Mouse (Mus musculus): ENCODE data around the gene Med9. TPM values are rescaled to one million over a fixed set of nuclear protein-coding genes. Genes with fewer than 3 reads are reported as not detected.
"Not testable (repeated sequence)": the region's sequence is repeated elsewhere in the genome, so short reads cannot be mapped to it uniquely, and the experiment has no call there.

Med9 gene
- total and polyA plus RNA-seq, 3 experiments: 35.5 to 43.3 (median 41.6) TPM

- peaks cover 5% of the 10 kb centered on the region for H3K9me3 ChIP-seq (replicated peaks; ENCODE audit: low read length)
- no peak overlapping the region for H3K4me2 ChIP-seq (ENCODE audit: insufficient read depth, low read depth, poor library complexity, severe bottlenecking)
- DNase-seq (ENCODE audit: extremely low read depth): no peak
- H3K79me2 ChIP-seq (replicated peaks; ENCODE audit: control insufficient read depth, extremely low read depth, insufficient read depth, poor library complexity, severe bottlenecking): no peaks in the 10 kb centered on the region
- H3K4me1 ChIP-seq (ENCODE audit: control insufficient read depth in 1 of 2, insufficient read depth in 2 of 2): peaks cover 0 to 14% of the 10 kb centered on the region in 2 experiments; a peak in 2 of 4 replicates
- peaks cover 32% of the 10 kb centered on the region for H3K27me3 ChIP-seq (replicated peaks)
- in situ Hi-C loops (cut with MboI; ENCODE audit: low pct_ligation_motif_present, low pct_unique_long_range_greater_than_20kb, low sequenced_read_pairs) (no loop called here), dilution Hi-C loops (cut with MboI; ENCODE audit: extremely low pct_ligation_motif_present, extremely low pct_unique_long_range_greater_than_20kb, low sequenced_read_pairs) (no loop called here)
- H3K9ac ChIP-seq (ENCODE audit: insufficient read depth, low read depth): no peak overlapping the region
- H3K4me3 ChIP-seq (replicated peaks in 1 of 3; ENCODE audit: low read depth in 2 of 3, low read length in 2 of 3, poor library complexity in 1 of 3): no peak overlapping the region
- TF ChIP-seq CHD1 (IDR thresholded peaks at IDR 0.05; ENCODE audit: low read depth, low read length) (no peak), ZNF384 (IDR thresholded peaks at IDR 0.05; ENCODE audit: low read depth, low read length) (peak; percentile 70)
- no peaks in the 10 kb centered on the region for H3K36me3 ChIP-seq (replicated peaks in 1 of 2; ENCODE audit: control insufficient read depth in 1 of 2, insufficient read depth in 1 of 2, low read length in 1 of 2)
- H3K27ac ChIP-seq (ENCODE audit: insufficient read depth, low read depth): no peak overlapping the region
These were observed 6.6 kb upstream of the Med9 start for GRCm38 (mm10) chr11:59941391-59941790.

- TF ChIP-seq CTCF (conservative IDR thresholded peaks at IDR 0.05 in 1 of 2, IDR thresholded peaks at IDR 0.05 in 1 of 2; ENCODE audit: low read depth in 2 of 2, low read length in 2 of 2): 0 out of 4 replicates have a peak, but pooled peaks of 1 of the 2 experiments have one; percentile 3
- TF ChIP-seq ZNF384 (IDR thresholded peaks at IDR 0.05; ENCODE audit: low read depth, low read length): peak; percentile 60
- dilution Hi-C loops (cut with MboI; ENCODE audit: extremely low pct_ligation_motif_present, extremely low pct_unique_long_range_greater_than_20kb, low sequenced_read_pairs): not testable (repeated sequence)
These were observed 3.2 kb upstream of the Med9 start for GRCm38 (mm10) chr11:59944855-59945254.

GRCm38 (mm10) chr11:59948401-59948767, 378 bp downstream of the Med9 start:
- Histone ChIP-seq H3K4me3 (replicated peaks in 1 of 3; ENCODE audit: low read depth in 2 of 3, low read length in 2 of 3, poor library complexity in 1 of 3) (peak overlapping the region; percentile 71 to 99 (median 88)), H3K79me2 (replicated peaks; ENCODE audit: control insufficient read depth, extremely low read depth, insufficient read depth, poor library complexity, severe bottlenecking) (peaks cover 17% of the 10 kb centered on the region), H3K9ac (ENCODE audit: insufficient read depth, low read depth) (peak overlapping the region; percentile 79), H3K4me2 (ENCODE audit: insufficient read depth, low read depth, poor library complexity, severe bottlenecking) (peak overlapping the region; percentile 99), H3K4me1 (ENCODE audit: control insufficient read depth in 1 of 2, insufficient read depth in 2 of 2) (peaks cover 4 to 45% of the 10 kb centered on the region in 2 experiments; a peak in 3 of 4 replicates), H3K9me3 (replicated peaks; ENCODE audit: low read length) (no peaks in the 10 kb centered on the region), H3K36me3 (replicated peaks in 1 of 2; ENCODE audit: control insufficient read depth in 1 of 2, insufficient read depth in 1 of 2, low read length in 1 of 2) (peaks cover 0 to 35% of the 10 kb centered on the region in 2 experiments), H3K27me3 (replicated peaks) (peaks cover 3% of the 10 kb centered on the region), H3K27ac (ENCODE audit: insufficient read depth, low read depth) (no peak overlapping the region)
- 0 out of 2 replicates have a peak, but pooled peaks have one; percentile 32 for TF ChIP-seq CHD1 (IDR thresholded peaks at IDR 0.05; ENCODE audit: low read depth, low read length)
- 0 out of 2 replicates have a peak, but pooled peaks have one; percentile 15 for TF ChIP-seq IRF4 (IDR thresholded peaks at IDR 0.05; ENCODE audit: low read depth, low read length)
- no peak; the same call in 1 of the 2 replicates for TF ChIP-seq TCF12 (IDR thresholded peaks at IDR 0.05; ENCODE audit: low read depth, low read length)
- 0 out of 2 replicates have a peak, but pooled peaks have one; percentile 25 for TF ChIP-seq MYC (IDR thresholded peaks at IDR 0.05; ENCODE audit: low read depth, low read length)
- 0 out of 2 replicates have a peak, but pooled peaks have one; percentile 32 for TF ChIP-seq EP300 (IDR thresholded peaks at IDR 0.05; ENCODE audit: low read length)
- in situ Hi-C loops (cut with MboI; ENCODE audit: low pct_ligation_motif_present, low pct_unique_long_range_greater_than_20kb, low sequenced_read_pairs) (no loop called here), dilution Hi-C loops (cut with MboI; ENCODE audit: extremely low pct_ligation_motif_present, extremely low pct_unique_long_range_greater_than_20kb, low sequenced_read_pairs) (no loop called here)
- peak; percentile 45 for DNase-seq (ENCODE audit: extremely low read depth)

More at GRCm38 (mm10) chr11:59944855-59945254, 3.2 kb upstream of the Med9 start:
- H3K27ac ChIP-seq (ENCODE audit: insufficient read depth, low read depth); DNase-seq (ENCODE audit: extremely low read depth); H3K4me3 ChIP-seq (replicated peaks in 1 of 3; ENCODE audit: low read depth in 2 of 3, low read length in 2 of 3, poor library complexity in 1 of 3); H3K4me2 ChIP-seq (ENCODE audit: insufficient read depth, low read depth, poor library complexity, severe bottlenecking); H3K9me3 ChIP-seq (replicated peaks; ENCODE audit: low read length); H3K36me3 ChIP-seq (replicated peaks in 1 of 2; ENCODE audit: control insufficient read depth in 1 of 2, insufficient read depth in 1 of 2, low read length in 1 of 2); in situ Hi-C loops (cut with MboI; ENCODE audit: low pct_ligation_motif_present, low pct_unique_long_range_greater_than_20kb, low sequenced_read_pairs); H3K9ac ChIP-seq (ENCODE audit: insufficient read depth, low read depth): not testable (repeated sequence)
- Histone ChIP-seq H3K27me3 (replicated peaks) (peaks cover 19% of the 10 kb centered on the region), H3K4me1 (ENCODE audit: control insufficient read depth in 1 of 2, insufficient read depth in 2 of 2) (peaks cover 4 to 35% of the 10 kb centered on the region in 2 experiments; a peak in 3 of 4 replicates), H3K79me2 (replicated peaks; ENCODE audit: control insufficient read depth, extremely low read depth, insufficient read depth, poor library complexity, severe bottlenecking) (peaks cover 12% of the 10 kb centered on the region)

All from CH12.LX (cell line).